Mouse (Mus musculus) spleen, adult 2 months (tissue): Measurements from ENCODE around the gene Cpne2. TPM values are rescaled to one million over a fixed set of nuclear protein-coding genes. Genes with fewer than 3 reads are reported as not detected.

Experiments used
- DNase-seq, 2 experiments: peaks; one replicate each; pipeline versions ENCODE4 v3.0.0 to v3.0.0-alpha.2; 2012 to 2021; ENCODE audit warnings: low spot score in 2 of 2, low read depth in 1 of 2
- H3K27ac ChIP-seq: fragments of 200-500 bp; 2 replicates; pipeline ENCODE4 v1.5.1; 2012; ENCODE audit warnings: low read length, inconsistent platforms; ENCODE audit not compliant: insufficient read depth
- H3K27me3 ChIP-seq: fragments of 200-500 bp; 2 replicates; pipeline ENCODE4 v1.6.1; 2012; ENCODE audit warnings: mild to moderate bottlenecking, moderate library complexity, low read length, inconsistent platforms; ENCODE audit not compliant: control insufficient read depth, insufficient read depth
- H3K36me3 ChIP-seq: fragments of 200-500 bp; 2 replicates; pipeline ENCODE4 v1.6.1; 2012; ENCODE audit warnings: mild to moderate bottlenecking, low read length, inconsistent platforms; ENCODE audit not compliant: control insufficient read depth, insufficient read depth
- H3K4me1 ChIP-seq: fragments of 200-500 bp; 2 replicates; pipeline ENCODE4 v1.6.1; 2011; ENCODE audit warnings: inconsistent platforms; ENCODE audit not compliant: control insufficient read depth, insufficient read depth, insufficient read length
- H3K4me3 ChIP-seq: fragments of 200-500 bp; 2 replicates; pipeline ENCODE4 v1.5.1; 2011; ENCODE audit warnings: mild to moderate bottlenecking, inconsistent platforms; ENCODE audit not compliant: insufficient read depth, insufficient read length; ENCODE audit errors: extremely low read depth
- CTCF ChIP-seq: fragments of 200-500 bp; IDR thresholded peaks from 2 replicates; pipeline ENCODE4 v1.5.1; 2011; ENCODE audit warnings: mild to moderate bottlenecking, inconsistent platforms; ENCODE audit not compliant: insufficient read depth, insufficient read length, insufficient replicate concordance; ENCODE audit errors: extremely low read depth
- POLR2A ChIP-seq: fragments of 200-500 bp; IDR thresholded peaks from 2 replicates; pipeline ENCODE4 v1.6.1; 2011; ENCODE audit warnings: low read depth, low read length, inconsistent platforms
- WGBS: fragments of 180-500 bp; shearing (Covaris S2); methylation state at CpG from one replicate; pipeline ENCODE4 v1.1.7; 2018; 5-methylcytosine and 5-hydroxymethylcytosine counted together
- polyA plus RNA-seq: library from polyadenylated mRNA; depleted of rRNA; stranded (reverse); fragments of >200 nt; gene quantifications from 2 replicates; pipeline ENCODE4 v1.2.3, GENCODE M21; 2012

Cpne2 gene
- polyA plus RNA-seq, 1 experiment = 29.7 TPM

- Histone ChIP-seq H3K27ac (peak overlapping the region; percentile 25; the same call in 1 of the 2 replicates), H3K36me3 (no peaks in the 10 kb centered on the region), H3K4me3 (no peak overlapping the region), H3K27me3 (no peaks in the 10 kb centered on the region), H3K4me1 (peaks cover 12% of the 10 kb centered on the region; the same call in 1 of the 2 replicates)
- 19% methylated on average over 5 of the region's 5 CpGs for WGBS
- TF ChIP-seq CTCF (no peak), POLR2A (no peak)
- DNase-seq = no peak
These were observed 16.7 kb downstream of the Cpne2 start for GRCm38 (mm10) chr8:94549482-94549881.

DNA sequence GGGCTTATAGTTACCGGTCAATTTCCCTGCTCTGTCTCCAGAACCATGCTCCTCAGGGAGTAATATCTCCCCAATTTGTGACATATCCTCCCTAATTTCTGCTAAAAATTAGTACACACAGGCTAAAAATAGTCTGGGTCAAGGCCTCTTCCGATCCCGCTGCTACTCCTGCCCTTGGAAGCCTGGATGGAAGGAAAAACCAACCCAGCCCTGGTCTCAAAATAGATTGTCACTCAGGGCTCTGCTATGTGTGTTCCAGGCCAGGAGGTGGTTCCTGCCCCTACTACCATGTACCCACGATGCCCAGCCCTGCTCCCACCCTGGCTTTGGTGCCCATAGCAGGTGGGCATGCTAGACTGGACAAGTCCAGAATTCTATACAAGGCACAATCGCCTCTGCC is 17.2 kb downstream of the Cpne2 start:
- no peak for DNase-seq
- Histone ChIP-seq H3K27me3 (no peaks in the 10 kb centered on the region), H3K36me3 (no peaks in the 10 kb centered on the region), H3K4me3 (no peak overlapping the region), H3K27ac (no peak overlapping the region; the same call in 1 of the 2 replicates), H3K4me1 (peaks cover 12% of the 10 kb centered on the region; the same call in 1 of the 2 replicates)
- 79% methylated on average over 5 of the region's 5 CpGs for WGBS
- TF ChIP-seq CTCF (no peak), POLR2A (no peak)

DNA sequence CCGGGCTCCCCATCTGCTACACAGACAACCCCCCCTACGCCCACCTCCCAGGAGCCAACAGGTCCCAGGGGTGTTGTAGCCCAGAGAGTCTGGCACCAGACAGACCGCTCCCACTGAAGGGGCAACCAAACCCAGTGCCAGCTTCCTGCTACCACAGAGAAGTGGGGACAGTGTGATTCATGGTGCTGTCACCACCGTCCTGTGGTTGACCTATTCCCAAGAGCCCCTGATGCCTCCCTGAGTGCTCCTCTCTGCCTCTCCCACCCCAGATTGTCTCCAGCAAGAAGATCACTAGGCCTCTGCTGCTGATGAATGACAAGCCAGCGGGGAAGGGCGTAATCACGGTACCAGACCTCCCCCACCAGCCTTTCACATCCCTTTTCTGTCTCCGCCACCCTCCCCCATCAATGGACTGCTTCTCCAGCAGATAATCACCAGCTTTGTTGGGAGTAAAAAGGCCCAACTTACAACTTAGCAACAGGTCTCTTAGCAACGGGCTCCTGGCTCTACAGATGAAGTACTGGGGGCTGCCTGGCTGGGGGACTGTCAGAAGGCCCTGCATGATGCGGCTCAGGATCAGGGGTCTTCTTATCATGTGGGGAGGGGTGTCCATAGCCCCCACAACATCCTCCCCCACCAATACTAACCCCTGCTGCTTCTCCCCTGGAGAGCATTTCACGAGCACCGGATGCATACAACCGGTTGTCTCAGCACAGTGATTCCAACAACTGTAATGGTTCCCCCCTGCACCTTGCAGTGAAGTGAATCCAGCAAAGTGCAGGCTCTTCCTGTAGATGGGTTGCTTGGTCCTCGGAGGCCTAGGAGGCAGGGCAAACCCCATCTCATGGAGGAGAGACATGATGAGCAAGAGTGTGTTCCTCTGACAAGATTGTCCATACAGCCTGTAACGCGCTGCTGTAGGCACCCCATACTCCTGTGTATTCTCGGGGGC is 19.0 kb downstream of the Cpne2 start:
- no peak overlapping the region for H3K27ac ChIP-seq
- no peaks in the 10 kb centered on the region for H3K36me3 ChIP-seq
- 50% methylated on average over 17 of the region's 17 CpGs for WGBS
- H3K4me3 ChIP-seq = no peak overlapping the region
- DNase-seq = peak in 1 of 2 experiments; percentile 29
- TF ChIP-seq POLR2A = no peak
- TF ChIP-seq CTCF = no peak
- peaks cover 12% of the 10 kb centered on the region; the same call in 1 of the 2 replicates for H3K4me1 ChIP-seq
- H3K27me3 ChIP-seq = no peaks in the 10 kb centered on the region

GRCm38 (mm10) chr8:94552696-94553095 is 19.9 kb downstream of the Cpne2 start:
- Histone ChIP-seq H3K4me3 (no peak overlapping the region), H3K27me3 (no peaks in the 10 kb centered on the region), H3K4me1 (peaks cover 12% of the 10 kb centered on the region; the same call in 1 of the 2 replicates), H3K27ac (no peak overlapping the region), H3K36me3 (no peaks in the 10 kb centered on the region)
- 42% methylated on average over 2 of the region's 2 CpGs for WGBS
- TF ChIP-seq CTCF (no peak), POLR2A (no peak)
- no peak for DNase-seq

DNA sequence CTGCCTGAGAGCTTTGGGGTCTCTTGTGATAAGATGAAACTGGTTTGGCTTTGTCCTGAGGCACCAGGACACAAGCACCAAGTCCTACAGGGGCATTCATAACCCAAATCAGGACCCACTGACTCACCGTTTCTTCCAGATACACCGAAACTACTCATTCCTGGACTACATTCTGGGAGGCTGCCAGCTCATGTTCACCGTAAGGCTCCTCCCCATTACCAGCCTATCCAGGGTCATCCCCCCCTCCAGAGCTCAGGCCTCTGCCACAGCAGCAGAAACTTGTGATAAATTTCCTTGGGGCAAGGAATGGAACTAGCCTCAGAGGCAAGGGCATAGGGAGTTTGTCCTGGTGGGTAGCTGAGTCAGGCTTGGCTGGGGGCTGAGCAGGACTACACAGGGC is 24.5 kb downstream of the Cpne2 start:
- no peaks in the 10 kb centered on the region for H3K36me3 ChIP-seq
- no peak overlapping the region for H3K4me3 ChIP-seq
- H3K4me1 ChIP-seq = no peaks in the 10 kb centered on the region
- no peak for DNase-seq
- TF ChIP-seq CTCF (no peak), POLR2A (no peak)
- 95% methylated on average over 3 of the region's 3 CpGs for WGBS
- H3K27ac ChIP-seq = no peak overlapping the region
- H3K27me3 ChIP-seq = no peaks in the 10 kb centered on the region

DNA sequence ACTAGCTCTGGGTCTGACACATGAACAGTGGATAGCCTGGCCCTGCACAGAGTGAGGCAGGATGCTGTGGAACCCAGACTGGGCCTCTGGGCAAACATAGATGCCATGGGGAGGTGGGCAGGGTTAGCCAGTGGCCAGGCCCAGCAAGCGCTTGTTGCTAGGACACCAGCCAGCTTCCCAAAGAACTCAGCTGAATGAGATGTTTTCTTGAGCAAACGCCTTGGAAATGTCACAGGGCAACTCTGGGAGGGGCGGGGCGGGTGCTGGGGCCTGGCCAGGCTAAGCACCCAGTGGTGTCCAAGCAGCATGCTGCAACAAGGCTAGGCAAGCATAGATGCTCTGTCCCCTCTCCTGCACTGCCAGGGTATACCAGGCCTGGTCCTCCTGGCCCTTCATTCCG is 28.5 kb downstream of the Cpne2 start:
- 97% methylated on average over 5 of the region's 5 CpGs for WGBS
- H3K27ac ChIP-seq = no peak overlapping the region

GRCm38 (mm10) chr8:94564421-94564820 is 31.6 kb downstream of the Cpne2 start:
- DNase-seq = no peak
- H3K36me3 ChIP-seq = no peaks in the 10 kb centered on the region
- TF ChIP-seq POLR2A = no peak
- TF ChIP-seq CTCF = no peak
- H3K4me1 ChIP-seq = no peaks in the 10 kb centered on the region
- H3K27me3 ChIP-seq = no peaks in the 10 kb centered on the region
- H3K4me3 ChIP-seq = no peak overlapping the region
- no peak overlapping the region for H3K27ac ChIP-seq

More for the DNA sequence above, 28.5 kb downstream of the Cpne2 start:
- H3K4me1 ChIP-seq = no peaks in the 10 kb centered on the region
- no peak for DNase-seq
- H3K36me3 ChIP-seq = no peaks in the 10 kb centered on the region
- no peak overlapping the region for H3K4me3 ChIP-seq
- no peaks in the 10 kb centered on the region for H3K27me3 ChIP-seq
- TF ChIP-seq CTCF (no peak), POLR2A (no peak)
